Mouse (Mus musculus): ENCODE measurements around the gene Tdrd7.

Tdrd7 gene

GRCm38 (mm10) chr4:45972951-45973350, 7.8 kb downstream of the Tdrd7 start:
- peak; percentile 3 for DNase-seq

- DNase-seq, result no peak
These were observed 12.0 kb downstream of the Tdrd7 start for GRCm38 (mm10) chr4:45976931-45977667.

- no peak for DNase-seq
These were observed 14.8 kb downstream of the Tdrd7 start for GRCm38 (mm10) chr4:45979916-45980315.

- no peak for DNase-seq
These were observed 15.9 kb downstream of the Tdrd7 start for GRCm38 (mm10) chr4:45981054-45981453.

GRCm38 (mm10) chr4:45990427-45991135, 25.4 kb downstream of the Tdrd7 start:
- no peak for DNase-seq

- no peak for DNase-seq
These were observed 33.4 kb downstream of the Tdrd7 start for GRCm38 (mm10) chr4:45998536-45998935.

GRCm38 (mm10) chr4:46008142-46008793, 43.1 kb downstream of the Tdrd7 start:
- no peak for DNase-seq

- no peak for DNase-seq
These were observed 46.6 kb downstream of the Tdrd7 start for GRCm38 (mm10) chr4:46011698-46012097.

GRCm38 (mm10) chr4:46015605-46016004, 50.5 kb downstream of the Tdrd7 start:
- no peak for DNase-seq

GRCm38 (mm10) chr4:46023021-46023481, 57.9 kb downstream of the Tdrd7 start:
- DNase-seq, result no peak

GRCm38 (mm10) chr4:46025893-46026292, 60.8 kb downstream of the Tdrd7 start:
- no peak for DNase-seq

- DNase-seq, result no peak
These were observed 63.1 kb downstream of the Tdrd7 start for GRCm38 (mm10) chr4:46028224-46028623.

- no peak for DNase-seq
These were observed 63.6 kb downstream of the Tdrd7 start for GRCm38 (mm10) chr4:46028781-46029180.

GRCm38 (mm10) chr4:46029552-46029951, 64.4 kb downstream of the Tdrd7 start:
- no peak for DNase-seq

- DNase-seq, result no peak
These were observed 67.3 kb downstream of the Tdrd7 start for GRCm38 (mm10) chr4:46032448-46032847.

GRCm38 (mm10) chr4:46033197-46033596, 68.1 kb downstream of the Tdrd7 start:
- DNase-seq, result no peak

GRCm38 (mm10) chr4:46038591-46038891, 73.4 kb downstream of the Tdrd7 start:
- no peak for DNase-seq

- DNase-seq, result peak; percentile 47
These were observed 74.0 kb downstream of the Tdrd7 start, which contains the start of gene Tmod1 for GRCm38 (mm10) chr4:46038892-46039751. TSS of gene Tmod1 (plus strand) at chr4:46038935.

- DNase-seq, result no peak
These were observed 74.8 kb downstream of the Tdrd7 start for GRCm38 (mm10) chr4:46039899-46040298.

- DNase-seq, result no peak
These were observed 75.6 kb downstream of the Tdrd7 start for GRCm38 (mm10) chr4:46040594-46041192.

- DNase-seq, result no peak
These were observed 76.8 kb downstream of the Tdrd7 start for GRCm38 (mm10) chr4:46041761-46042504.

- no peak for DNase-seq
These were observed 77.3 kb downstream of the Tdrd7 start for GRCm38 (mm10) chr4:46042505-46042850.
